Mouse (Mus musculus) liver, adult 10 weeks (tissue): ENCODE measurements around the gene Cln3. TPM values are rescaled to one million over a fixed set of nuclear protein-coding genes. Genes with fewer than 3 reads are reported as not detected.

Source experiments
- polyA plus RNA-seq: library from polyadenylated mRNA; stranded (reverse); fragments of 350-450 nt; fragmentation: Illumina TruSeq; extraction: RNeasy Lipid Tissue Mini Kit (QIAGEN cat#74804); gene quantifications from one replicate; pipeline ENCODE4 v1.2.3, GENCODE M21; 2014; ENCODE audit warnings: low read depth, low replicate concordance

Gene Cln3
- polyA plus RNA-seq: 1.3 TPM

GRCm38 (mm10) chr7:126585717-126586116 is at the start of gene Cln3:
Gene Cln3, minus strand, starts transcription at chr7:126585817.

GRCm38 (mm10) chr7:126630824-126631518 is 45.4 kb upstream of the Cln3 start, which contains the start of gene Nupr1:
Gene Nupr1, minus strand, starts transcription at chr7:126630861.

GRCm38 (mm10) chr7:126594862-126595561 is 9.4 kb upstream of the Cln3 start, which contains the start of gene Il27:
Gene Il27, minus strand, starts transcription at chr7:126594941.

GRCm38 (mm10) chr7:126584506-126584977 is 1.1 kb downstream of the Cln3 start, which contains the start of gene Apobr:
Gene Apobr, plus strand, starts transcription at chr7:126584942.

GRCm38 (mm10) chr7:126566094-126566765 is 19.4 kb downstream of the Cln3 start, which contains the start of gene Eif3c:
Gene Eif3c, minus strand, starts transcription at chr7:126566411.

Other genes with a start within 250 kb of the Cln3 start
- 0.37 TPM for gene Lat, start 216.2 kb downstream of the Cln3 start, polyA plus RNA-seq
- 1.8 TPM for gene Spns1, start 208.4 kb downstream of the Cln3 start, polyA plus RNA-seq
- 2.7 TPM for gene Nfatc2ip, start 189.1 kb downstream of the Cln3 start, polyA plus RNA-seq
- gene Cd19, start 170.9 kb downstream of the Cln3 start, polyA plus RNA-seq: 0.26 TPM
- gene Rabep2, start 157.1 kb downstream of the Cln3 start, polyA plus RNA-seq: 1.0 TPM
- gene Atp2a1, start 122.7 kb downstream of the Cln3 start, polyA plus RNA-seq: 0.11 TPM
- gene Sh2b1, start 110.4 kb downstream of the Cln3 start, polyA plus RNA-seq: 3.6 TPM
- gene Tufm, start 98.5 kb downstream of the Cln3 start, polyA plus RNA-seq: 10.8 TPM
- 13.8 TPM for gene Atxn2l, start 82.4 kb downstream of the Cln3 start, polyA plus RNA-seq
- gene Eif3c, start 19.4 kb downstream of the Cln3 start, polyA plus RNA-seq: 71.2 TPM
- gene Apobr, start 875 bp downstream of the Cln3 start, polyA plus RNA-seq: 0.24 TPM
- gene Il27, start 9.1 kb upstream of the Cln3 start, polyA plus RNA-seq: not detected
- not detected for gene Nupr1, start 45.0 kb upstream of the Cln3 start, polyA plus RNA-seq
- 4.4 TPM for gene Sgf29, start 63.5 kb upstream of the Cln3 start, polyA plus RNA-seq
- 1,146 TPM for gene Sult1a1, start 90.6 kb upstream of the Cln3 start, polyA plus RNA-seq
- not detected for gene Bola2, start 109.6 kb upstream of the Cln3 start, polyA plus RNA-seq
- gene Slx1b, start 110.0 kb upstream of the Cln3 start, polyA plus RNA-seq: 2.0 TPM
- 2.7 TPM for gene Coro1a, start 122.0 kb upstream of the Cln3 start, polyA plus RNA-seq
- gene Mapk3, start 173.8 kb upstream of the Cln3 start, polyA plus RNA-seq: 5.9 TPM
- not detected for gene Gdpd3, start 180.5 kb upstream of the Cln3 start, polyA plus RNA-seq
- 10.0 TPM for gene Ypel3, start 191.1 kb upstream of the Cln3 start, polyA plus RNA-seq
- gene Tbx6, start 195.7 kb upstream of the Cln3 start, polyA plus RNA-seq: not detected
- gene Ppp4c, start 206.7 kb upstream of the Cln3 start, polyA plus RNA-seq: 19.8 TPM
- gene Fam57b, start 211.9 kb upstream of the Cln3 start, polyA plus RNA-seq: not detected
- not detected for gene 4930451I11Rik, start 245.8 kb upstream of the Cln3 start, polyA plus RNA-seq